Mouse (Mus musculus) thymus, adult 2 months (tissue): Measurements from ENCODE around the gene Pax5.

Experiments used
- CTCF ChIP-seq: fragments of 200-500 bp; IDR thresholded peaks from 2 replicates; pipeline ENCODE4 v1.5.1; 2012; ENCODE audit warnings: mild to moderate bottlenecking, control low read depth, low read length, moderate library complexity, borderline replicate concordance; ENCODE audit not compliant: control insufficient read depth, poor library complexity, insufficient read depth; ENCODE audit errors: extremely low read depth
- POLR2A ChIP-seq: fragments of 200-500 bp; IDR thresholded peaks from 2 replicates; pipeline ENCODE4 v1.6.1; 2012; ENCODE audit warnings: mild to moderate bottlenecking, low read length, control low read depth, moderate library complexity; ENCODE audit not compliant: control insufficient read depth, poor library complexity, insufficient read depth; ENCODE audit errors: extremely low read depth

GRCm38 (mm10) chr4:44504998-44505397 is 205.3 kb downstream of the Pax5 start:
- TF ChIP-seq CTCF: no peak
- no peak for TF ChIP-seq POLR2A
